Mouse (Mus musculus) heart, postnatal 0 days (tissue): ENCODE measurements around the gene BC067074.

Source experiments
- CTCF ChIP-seq: IDR thresholded peaks from 2 replicates; pipeline ENCODE4 v1.5.1; 2016; ENCODE audit warnings: antibody characterized with exemption, control low read depth, low read depth
- EP300 ChIP-seq: IDR thresholded peaks from 2 replicates; pipeline ENCODE4 v1.6.1; 2016; ENCODE audit warnings: antibody characterized with exemption, low read depth

- no peak for TF ChIP-seq CTCF
- TF ChIP-seq EP300, result no peak
Observed at GRCm38 (mm10) chr13:113425907-113426306, 132.9 kb downstream of the BC067074 start.
